Mouse (Mus musculus): ENCODE data around the gene Mafg. TPM values are rescaled to one million over a fixed set of nuclear protein-coding genes. Genes with fewer than 3 reads are reported as not detected.
A peak's percentile ranks its signal among the peaks of the same experiment; 100 is the strongest.
"Not testable (repeated sequence)": the region's sequence is repeated elsewhere in the genome, so short reads cannot be mapped to it uniquely, and the experiment has no call there.

Mafg gene
- polyA plus RNA-seq, 1 experiment, result 53.0 TPM

- DNase-seq (ENCODE audit: low read depth), result peak; percentile 51
These were observed 35.0 kb downstream of the Mafg start, which contains the start of the genes Alyref and Anapc11 for GRCm38 (mm10) chr11:120598283-120598989. Alyref (minus strand) TSS chr11:120598365. Anapc11 (plus strand) TSS chr11:120598421.

- DNase-seq (ENCODE audit: low read depth), result no peak
These were observed 35.9 kb downstream of the Mafg start for GRCm38 (mm10) chr11:120597240-120598235.

GRCm38 (mm10) chr11:120588531-120588930 is 44.9 kb downstream of the Mafg start:
- no peak for DNase-seq (ENCODE audit: low read depth)

- DNase-seq (ENCODE audit: low read depth), result no peak
These were observed 49.5 kb downstream of the Mafg start for GRCm38 (mm10) chr11:120583937-120584336.

- DNase-seq (ENCODE audit: low read depth), result not testable (repeated sequence)
These were observed 50.5 kb downstream of the Mafg start for GRCm38 (mm10) chr11:120582982-120583293.

GRCm38 (mm10) chr11:120582268-120582981 is 51.0 kb downstream of the Mafg start:
- no peak for DNase-seq (ENCODE audit: low read depth)

- no peak for DNase-seq (ENCODE audit: low read depth)
These were observed 51.7 kb downstream of the Mafg start, which contains the start of gene Arhgdia for GRCm38 (mm10) chr11:120581490-120582267. Arhgdia (minus strand) TSS chr11:120581624.

- DNase-seq (ENCODE audit: low read depth), result no peak
These were observed 52.5 kb downstream of the Mafg start for GRCm38 (mm10) chr11:120580871-120581331.

GRCm38 (mm10) chr11:120580190-120580589 is 53.2 kb downstream of the Mafg start:
- DNase-seq (ENCODE audit: low read depth), result no peak

- no peak for DNase-seq (ENCODE audit: low read depth)
These were observed 53.9 kb downstream of the Mafg start for GRCm38 (mm10) chr11:120579316-120580107.

GRCm38 (mm10) chr11:120578694-120579243 is 54.6 kb downstream of the Mafg start:
- no peak for DNase-seq (ENCODE audit: low read depth)

- DNase-seq (ENCODE audit: low read depth), result no peak
These were observed 55.2 kb downstream of the Mafg start for GRCm38 (mm10) chr11:120578024-120578693.

GRCm38 (mm10) chr11:120577211-120578023 is 56.0 kb downstream of the Mafg start:
- DNase-seq (ENCODE audit: low read depth), result no peak

- no peak for DNase-seq (ENCODE audit: low read depth)
These were observed 56.9 kb downstream of the Mafg start for GRCm38 (mm10) chr11:120576365-120576981.

- DNase-seq (ENCODE audit: low read depth), result no peak
These were observed 57.5 kb downstream of the Mafg start for GRCm38 (mm10) chr11:120575940-120576339.

All from gonadal fat pad, adult 2 months (tissue).